Mouse (Mus musculus) retina, adult 2 months (tissue): ENCODE measurements around the gene Gm11492.

Experiments used
- DNase-seq: peaks from one replicate; pipeline ENCODE4 v3.0.0-alpha.2; 2012; ENCODE audit warnings: low read depth, low spot score

Gm11492 gene

GRCm38 (mm10) chr11:87566501-87566900 is at the start of gene Gm11492:
Gm11492 (plus strand) TSS chr11:87566653.
- no peak for DNase-seq

GRCm38 (mm10) chr11:87519260-87519659 is 47.2 kb upstream of the Gm11492 start:
- DNase-seq: peak; percentile 18

GRCm38 (mm10) chr11:87523466-87523865 is 43.0 kb upstream of the Gm11492 start:
- no peak for DNase-seq

- DNase-seq: no peak
Measured at GRCm38 (mm10) chr11:87523967-87524366, 42.5 kb upstream of the Gm11492 start.

- no peak for DNase-seq
Measured at GRCm38 (mm10) chr11:87524780-87525179, 41.7 kb upstream of the Gm11492 start.

- no peak for DNase-seq
Measured at GRCm38 (mm10) chr11:87527364-87527763, 39.1 kb upstream of the Gm11492 start.

- DNase-seq: no peak
Measured at GRCm38 (mm10) chr11:87527990-87528389, 38.5 kb upstream of the Gm11492 start.

GRCm38 (mm10) chr11:87531695-87532094 is 34.8 kb upstream of the Gm11492 start:
- DNase-seq: no peak

GRCm38 (mm10) chr11:87542285-87542684 is 24.2 kb upstream of the Gm11492 start:
- DNase-seq: no peak

- DNase-seq: no peak
Measured at GRCm38 (mm10) chr11:87542906-87543305, 23.5 kb upstream of the Gm11492 start.

- DNase-seq: no peak
Measured at GRCm38 (mm10) chr11:87553342-87553741, 13.1 kb upstream of the Gm11492 start.

GRCm38 (mm10) chr11:87554386-87554785 is 12.1 kb upstream of the Gm11492 start:
- no peak for DNase-seq

- DNase-seq: no peak
Measured at GRCm38 (mm10) chr11:87555106-87555703, 11.2 kb upstream of the Gm11492 start.

GRCm38 (mm10) chr11:87561208-87561607 is 5.2 kb upstream of the Gm11492 start:
- no peak for DNase-seq

- no peak for DNase-seq
Measured at GRCm38 (mm10) chr11:87568255-87568953, 2.0 kb downstream of the Gm11492 start, which contains the start of gene Sept4. Sept4 (plus strand) TSS chr11:87568903.

GRCm38 (mm10) chr11:87570743-87571142 is 4.3 kb downstream of the Gm11492 start:
- DNase-seq: no peak

GRCm38 (mm10) chr11:87571361-87571950 is 5.0 kb downstream of the Gm11492 start:
- no peak for DNase-seq

GRCm38 (mm10) chr11:87573751-87574150 is 7.3 kb downstream of the Gm11492 start:
- DNase-seq: no peak

GRCm38 (mm10) chr11:87574520-87575180 is 8.2 kb downstream of the Gm11492 start:
- no peak for DNase-seq

- DNase-seq: no peak
Measured at GRCm38 (mm10) chr11:87577601-87578248, 11.3 kb downstream of the Gm11492 start.

- DNase-seq: no peak
Measured at GRCm38 (mm10) chr11:87578249-87578962, 12.0 kb downstream of the Gm11492 start.
